Mouse (Mus musculus) CD8-positive naive resting alpha-beta T cell, adult 57 days (primary cell): ENCODE data around the gene Cyp20a1. TPM values are rescaled to one million over a fixed set of nuclear protein-coding genes. Genes with fewer than 3 reads are reported as not detected.

Source experiments
- total RNA-seq: library from RNA; stranded (reverse); gene quantifications from one replicate; pipeline ENCODE4 v1.2.4, GENCODE M21; 2023

Gene Cyp20a1
- 5.5 TPM for total RNA-seq

DNA sequence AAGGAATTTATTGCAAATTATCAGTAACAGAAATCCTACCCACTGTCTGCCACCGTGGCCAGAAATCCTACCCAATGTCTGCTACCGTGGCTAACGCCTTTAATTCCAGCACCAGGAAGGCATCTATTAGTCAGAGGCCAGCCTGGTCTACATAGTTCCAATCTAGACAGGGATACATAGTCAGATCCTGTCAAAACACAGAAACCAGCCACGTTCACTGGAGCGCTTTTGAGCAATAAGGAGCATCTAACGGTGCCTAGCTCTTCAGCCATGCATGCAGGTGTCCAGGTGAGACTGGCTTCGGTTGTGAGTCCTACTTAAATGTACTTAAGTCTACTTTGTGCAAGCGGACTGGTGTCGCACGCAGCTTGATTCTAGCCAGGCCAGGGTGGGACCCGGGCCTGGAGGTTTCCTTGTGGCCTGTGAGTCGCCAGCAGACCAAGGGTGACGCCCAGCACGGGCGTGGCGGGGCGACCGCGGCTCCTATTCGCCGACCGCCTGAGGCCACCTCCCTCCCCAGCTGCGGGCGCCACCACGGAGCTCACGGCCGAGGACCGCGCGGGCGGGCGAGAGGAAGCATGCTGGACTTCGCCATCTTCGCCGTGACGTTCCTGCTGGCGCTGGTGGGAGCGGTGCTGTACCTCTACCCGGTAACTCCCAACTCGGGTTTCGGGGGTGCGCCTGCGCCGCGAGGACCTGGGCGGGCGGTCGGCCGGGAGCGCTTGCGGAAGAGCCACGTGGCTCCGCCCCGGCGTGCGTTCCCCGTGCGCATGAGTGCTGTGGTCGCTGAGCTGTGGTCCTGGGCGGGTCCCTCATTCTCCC is at the start of gene Cyp20a1:
TSS of gene Cyp20a1 (plus strand) at position 516 of the 822 bp plus-strand sequence.

DNA sequence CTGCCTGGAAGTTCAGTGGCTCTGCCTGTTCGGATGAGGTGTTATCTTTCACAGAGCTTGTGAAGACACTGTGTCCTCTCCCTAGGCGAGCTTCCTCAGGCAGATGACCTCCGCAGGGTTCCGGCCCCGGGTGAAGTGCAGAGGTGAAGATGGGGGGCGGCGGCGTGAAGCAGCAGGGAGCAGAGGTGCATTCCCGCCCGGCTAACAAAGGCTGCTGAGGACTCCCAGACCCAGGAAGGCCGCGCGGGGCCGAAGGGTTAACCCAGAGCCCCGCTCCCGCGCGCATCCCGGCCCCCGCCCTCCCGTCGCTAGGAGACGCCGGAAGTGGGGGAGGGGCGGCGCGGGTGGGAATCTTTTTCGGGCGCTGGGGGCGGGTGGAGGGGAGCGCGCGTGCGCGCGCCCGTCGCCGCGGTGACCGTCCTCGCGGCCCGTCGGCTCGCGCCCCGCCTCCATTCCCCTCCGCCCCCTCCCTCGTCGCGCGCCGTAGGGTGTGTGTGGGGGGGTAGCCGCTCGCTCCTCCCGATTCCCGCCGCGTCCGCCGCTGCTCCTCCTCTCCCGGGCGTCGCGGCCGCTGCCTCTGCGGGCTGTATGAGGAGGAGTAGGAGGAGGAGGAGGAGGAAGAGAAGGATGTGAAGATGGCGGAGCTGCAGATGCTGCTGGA is 66.2 kb downstream of the Cyp20a1 start, which contains the start of gene Abi2:
TSS of gene Abi2 (plus strand) at position 452 of the 661 bp plus-strand sequence.

Other genes with a start within 250 kb of the Cyp20a1 start
- 23.1 TPM for gene Carf, start 245.1 kb upstream of the Cyp20a1 start, total RNA-seq
- gene Wdr12, start 244.7 kb upstream of the Cyp20a1 start, total RNA-seq = 41.5 TPM
- gene Nbeal1, start 162.7 kb upstream of the Cyp20a1 start, total RNA-seq = 22.6 TPM
- 8.4 TPM for gene Abi2, start 66.3 kb downstream of the Cyp20a1 start, total RNA-seq
- gene Raph1, start 223.8 kb downstream of the Cyp20a1 start, total RNA-seq = 2.4 TPM